Mouse (Mus musculus) right cerebral cortex, postnatal 36 days (tissue): ENCODE results near the gene Vps37b.

ENCODE experiments used
- DNase-seq, 2 experiments: peaks; one replicate each; pipeline ENCODE4 v3.0.0; 2022; ENCODE audit warnings: low spot score in 2 of 2, mixed read lengths in 1 of 2

Vps37b gene

DNA sequence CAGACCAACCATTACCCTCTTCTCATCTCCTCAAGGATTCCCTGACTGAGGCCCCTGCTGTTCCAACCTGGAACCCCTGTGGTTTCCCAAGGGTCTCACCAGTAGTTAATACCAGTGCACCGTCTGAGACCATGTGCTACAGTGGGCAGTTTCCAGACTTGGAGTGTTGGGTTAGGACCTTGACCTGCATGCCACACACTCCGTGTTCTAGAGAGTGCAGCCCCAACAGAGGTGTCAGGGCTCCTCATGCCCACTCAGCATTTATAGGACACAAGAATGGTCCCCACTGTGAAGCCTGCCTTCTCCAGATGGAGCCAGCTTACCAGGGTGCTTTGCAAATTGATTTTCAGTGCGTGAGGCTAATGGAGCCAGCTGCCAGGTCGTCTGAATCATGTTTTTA, 28.7 kb downstream of the Vps37b start:
- no peak for DNase-seq

DNA sequence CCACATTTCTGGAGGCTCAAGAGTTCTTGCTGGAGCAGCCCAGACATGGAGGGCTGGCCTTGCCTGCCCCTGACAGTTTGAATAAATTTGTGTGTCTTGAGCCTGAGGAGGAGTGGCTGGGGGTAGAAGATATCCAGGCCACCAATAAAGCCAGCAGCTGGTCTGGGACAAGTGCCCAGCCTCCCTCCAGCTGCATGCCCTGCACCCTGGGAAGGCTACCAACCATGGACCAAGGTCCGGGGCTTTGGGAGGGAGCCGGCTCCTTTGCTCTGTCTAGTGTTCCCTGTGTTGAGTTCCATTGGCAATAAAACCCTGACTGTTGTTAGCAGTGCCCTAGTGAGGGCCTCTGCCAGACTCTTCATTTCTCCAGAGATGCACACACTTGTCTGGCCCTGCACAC, 29.2 kb downstream of the Vps37b start:
- no peak for DNase-seq

- no peak for DNase-seq
These were observed 30.8 kb downstream of the Vps37b start for GRCm38 (mm10) chr5:124001274-124001673.

GRCm38 (mm10) chr5:124000824-124001223, 31.2 kb downstream of the Vps37b start:
- DNase-seq, result peak; percentile 79 to 81

- no peak for DNase-seq
These were observed 33.7 kb downstream of the Vps37b start for GRCm38 (mm10) chr5:123998370-123998769.

DNA sequence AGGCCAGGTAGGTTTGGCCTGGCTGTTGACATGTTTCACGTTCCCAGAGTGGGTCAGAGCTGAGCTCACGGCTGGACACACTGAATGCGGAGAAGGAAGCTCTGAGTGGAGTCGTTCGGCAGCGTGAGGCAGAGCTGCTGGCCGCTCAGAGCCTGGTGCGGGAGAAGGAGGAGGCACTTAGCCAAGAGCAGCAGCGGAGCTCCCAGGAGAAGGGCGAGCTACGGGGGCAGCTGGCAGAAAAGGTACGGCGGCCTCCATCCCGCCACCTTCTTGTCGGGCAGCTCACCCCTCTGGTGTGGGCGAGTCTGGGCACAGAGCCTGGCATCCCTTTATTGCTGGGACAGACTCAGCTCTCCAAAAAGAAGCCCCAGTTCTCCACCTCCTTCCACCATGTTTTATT, 34.3 kb downstream of the Vps37b start:
- DNase-seq, result peak; percentile 41 to 66

DNA sequence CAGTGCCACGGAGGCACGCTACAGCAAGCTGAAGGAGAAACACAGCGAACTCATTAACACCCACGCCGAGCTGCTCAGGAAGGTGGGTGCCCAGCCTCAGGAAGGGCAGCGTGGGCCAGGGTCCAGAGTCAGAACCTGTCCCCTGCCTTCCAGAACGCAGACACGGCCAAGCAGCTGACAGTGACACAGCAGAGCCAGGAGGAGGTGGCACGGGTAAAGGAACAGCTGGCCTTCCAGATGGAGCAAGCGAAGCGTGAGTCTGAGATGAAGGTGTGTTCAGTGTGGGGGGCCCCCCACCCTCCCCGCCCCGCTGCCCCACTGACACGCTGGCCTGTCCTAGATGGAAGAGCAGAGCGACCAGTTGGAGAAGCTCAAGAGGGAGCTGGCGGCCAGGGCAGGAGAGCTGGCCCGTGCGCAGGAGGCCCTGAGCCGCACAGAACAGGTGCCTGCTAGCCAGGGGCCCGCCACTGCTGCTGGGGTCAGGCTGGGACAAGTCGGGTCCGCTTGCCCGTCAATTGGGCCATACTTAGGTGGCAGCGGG, 34.8 kb downstream of the Vps37b start:
- DNase-seq, result no peak

GRCm38 (mm10) chr5:123996695-123997094, 35.4 kb downstream of the Vps37b start:
- no peak for DNase-seq

DNA sequence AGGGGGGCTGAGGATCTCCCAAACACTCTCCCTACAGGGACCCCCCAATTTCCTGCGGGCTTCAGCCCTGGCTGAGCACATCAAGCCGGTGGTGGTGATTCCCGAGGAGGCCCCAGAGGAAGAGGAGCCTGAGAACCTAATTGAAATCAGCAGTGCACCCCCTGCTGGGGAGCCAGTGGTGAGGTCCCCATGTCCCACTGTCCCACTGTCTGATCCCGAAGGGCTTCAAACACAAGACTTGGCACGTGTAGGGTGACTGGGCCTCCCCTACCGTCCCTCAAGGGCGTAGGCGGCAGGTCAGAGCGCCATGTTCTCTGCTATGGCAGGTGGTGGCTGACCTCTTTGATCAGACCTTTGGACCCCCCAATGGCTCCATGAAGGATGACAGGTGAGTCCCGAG, 35.9 kb downstream of the Vps37b start:
- DNase-seq, result no peak

DNA sequence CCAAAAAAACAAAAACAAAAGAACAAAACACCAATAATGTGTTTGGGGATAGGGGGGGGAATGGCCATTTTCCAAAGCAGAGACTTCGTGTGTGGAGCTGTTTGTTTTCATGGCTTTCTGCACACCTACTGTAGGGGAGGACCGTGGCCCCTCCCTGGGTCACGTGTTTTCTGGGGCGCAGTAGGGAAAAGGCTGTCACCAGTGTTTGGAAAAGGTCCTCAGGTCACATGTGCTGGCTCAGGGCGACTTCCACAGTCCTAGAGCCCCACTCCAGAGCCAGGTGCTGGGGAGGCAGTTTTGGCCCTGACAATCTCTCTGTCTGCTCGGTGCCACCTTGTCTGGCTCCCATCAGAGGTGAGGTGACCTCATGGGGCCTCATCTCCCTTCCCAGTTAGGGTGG, 36.7 kb downstream of the Vps37b start:
- no peak for DNase-seq

DNA sequence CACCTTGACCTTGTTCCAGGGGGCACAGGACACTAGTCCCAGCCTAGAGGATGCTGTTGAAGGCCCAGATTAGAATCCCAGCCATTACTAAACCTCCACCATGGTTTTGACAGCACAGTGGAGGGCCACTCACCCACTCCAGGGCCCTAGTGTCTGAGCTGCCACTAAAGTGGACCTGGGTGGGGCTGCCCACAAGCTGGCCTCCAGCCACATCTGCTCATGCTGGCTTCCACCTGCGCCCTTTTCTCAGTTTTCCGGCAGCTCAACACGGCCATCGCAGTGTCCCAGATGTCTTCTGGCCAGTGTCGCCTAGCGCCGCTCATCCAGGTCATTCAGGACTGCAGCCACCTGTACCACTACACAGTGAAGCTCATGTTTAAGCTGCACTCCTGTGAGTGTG, 37.6 kb downstream of the Vps37b start:
- DNase-seq, result no peak

DNA sequence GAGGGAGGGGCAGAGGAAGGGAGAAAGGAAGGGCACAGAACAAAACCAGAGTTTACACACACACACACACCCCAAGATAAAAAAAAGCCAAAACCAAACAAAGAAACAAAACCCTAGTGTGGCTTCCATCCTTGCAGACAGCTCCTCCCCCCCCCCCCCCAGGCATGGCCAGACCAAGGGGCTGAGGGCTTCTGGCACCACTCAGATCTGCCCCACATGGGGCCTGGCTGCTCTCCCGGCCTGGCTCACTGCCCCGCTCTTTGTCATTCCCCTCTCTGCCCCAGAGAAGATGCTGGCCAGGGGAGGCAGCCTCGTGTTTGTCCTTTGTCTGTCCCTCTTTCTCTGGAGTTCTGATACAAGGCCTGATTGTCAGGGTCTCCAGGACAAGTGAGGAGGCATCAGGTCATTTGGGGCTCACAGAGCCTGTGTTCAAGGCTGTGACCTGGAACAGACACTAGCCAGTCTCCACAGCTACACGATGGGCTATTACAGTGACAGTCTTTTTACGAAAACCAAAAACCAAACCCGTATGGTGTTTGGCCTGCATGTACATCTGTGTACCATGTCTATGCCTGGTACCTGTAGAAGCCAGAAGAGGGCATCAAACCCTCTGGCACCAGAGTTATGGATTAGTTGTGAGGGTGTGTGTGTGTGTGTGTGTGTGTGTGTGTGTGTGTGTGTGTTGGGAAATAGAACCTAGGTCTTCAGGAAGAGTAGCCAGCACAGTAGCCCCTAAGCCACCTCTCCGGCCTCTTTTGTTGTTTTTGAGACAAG, 38.6 kb downstream of the Vps37b start:
- peak; percentile 61 to 74 for DNase-seq

- peak; percentile 70 to 76 for DNase-seq
These were observed 39.3 kb downstream of the Vps37b start for GRCm38 (mm10) chr5:123992794-123993193.

GRCm38 (mm10) chr5:123992193-123992637, 39.9 kb downstream of the Vps37b start:
- no peak for DNase-seq

DNA sequence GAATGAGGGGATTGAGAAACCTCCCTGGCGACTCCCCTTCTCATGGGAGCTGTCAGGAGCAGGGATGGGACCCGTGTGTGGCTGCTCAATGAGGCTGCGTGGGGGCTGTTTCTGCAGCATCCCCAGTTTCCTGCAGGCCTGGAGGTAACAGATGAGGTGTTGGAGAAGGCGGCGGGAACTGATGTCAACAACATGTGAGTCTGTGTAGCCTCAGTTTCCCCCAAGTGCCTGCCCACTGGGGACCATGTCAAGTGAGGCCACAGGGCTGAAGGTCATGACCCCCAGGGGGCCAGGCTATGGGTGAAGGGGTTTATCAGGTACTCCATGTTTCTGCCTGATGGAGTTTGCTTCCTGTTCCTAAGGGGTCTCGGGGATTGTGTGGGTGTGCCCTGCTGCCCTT, 40.7 kb downstream of the Vps37b start:
- DNase-seq, result no peak

DNA sequence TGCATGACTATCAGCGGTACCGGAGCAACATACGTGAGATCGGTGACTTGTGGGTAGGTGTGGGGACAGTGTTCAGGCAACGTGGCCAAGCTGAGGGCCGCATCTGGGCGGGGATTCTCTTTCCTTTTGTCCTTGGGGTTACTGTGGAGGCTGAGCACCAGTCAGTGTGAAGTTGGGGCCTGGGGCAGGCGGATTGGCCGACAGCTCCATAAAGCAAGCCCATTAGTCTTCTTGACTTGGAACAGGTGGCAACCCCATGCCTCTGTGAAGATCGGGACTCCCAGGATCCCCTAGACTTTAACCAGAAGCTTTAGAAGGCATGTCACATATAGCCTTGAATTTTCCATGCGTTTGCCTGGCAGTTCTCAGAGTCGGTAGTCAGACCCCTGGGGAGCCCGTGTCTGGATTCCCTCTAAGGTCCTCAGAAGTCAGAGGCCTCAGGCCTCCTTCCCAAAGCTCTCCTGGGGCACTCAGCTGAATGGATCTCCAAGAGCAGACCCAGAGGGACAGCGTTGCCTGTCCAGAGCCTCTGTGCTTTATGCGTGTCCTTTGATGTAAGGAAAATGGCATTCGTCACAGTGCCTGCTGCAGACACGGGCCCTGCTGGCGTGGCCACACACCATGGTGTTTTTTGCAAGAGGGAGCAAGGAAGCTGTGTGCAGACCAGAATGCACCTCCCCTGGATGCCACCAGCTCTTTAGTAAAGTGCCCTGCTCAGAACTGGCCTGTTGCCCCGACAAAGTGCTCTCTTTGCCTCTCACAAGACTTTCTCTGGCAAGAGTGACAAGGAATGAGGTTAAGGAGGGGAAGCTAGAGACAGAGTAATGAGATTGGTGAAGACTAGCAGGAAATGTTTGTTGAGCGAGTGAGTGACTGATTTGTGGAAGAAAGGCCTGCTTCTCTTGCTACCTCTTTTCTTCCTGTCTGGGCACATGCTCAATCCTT, 41.9 kb downstream of the Vps37b start:
- no peak for DNase-seq

GRCm38 (mm10) chr5:123987511-123987910, 44.6 kb downstream of the Vps37b start:
- DNase-seq, result no peak

DNA sequence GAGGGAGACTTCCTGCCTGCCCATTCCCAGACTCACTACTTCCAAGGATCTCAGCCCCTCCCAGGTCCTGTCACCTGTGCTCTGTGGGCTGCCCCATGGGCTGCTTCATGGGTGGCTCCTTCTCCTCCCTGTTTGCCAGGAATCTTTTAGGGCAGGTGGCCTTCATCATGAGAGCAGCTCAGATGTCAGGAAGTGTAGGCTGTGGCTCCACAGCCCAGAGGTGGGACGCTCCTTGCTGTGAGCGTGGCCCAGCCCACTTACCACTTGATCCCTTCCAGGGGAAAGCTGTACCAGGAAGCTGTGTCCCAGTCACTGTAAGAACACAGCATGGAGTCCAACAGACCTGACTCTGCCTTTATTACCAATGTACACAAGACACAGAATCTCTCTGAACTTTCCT, 45.1 kb downstream of the Vps37b start:
- no peak for DNase-seq

GRCm38 (mm10) chr5:123985434-123985833, 46.6 kb downstream of the Vps37b start:
- no peak for DNase-seq

- DNase-seq, result no peak
These were observed 49.2 kb downstream of the Vps37b start for GRCm38 (mm10) chr5:123982838-123983237.

- DNase-seq, result peak in 1 of 2 experiments; percentile 40
These were observed 50.9 kb downstream of the Vps37b start for GRCm38 (mm10) chr5:123981250-123981554.

DNA sequence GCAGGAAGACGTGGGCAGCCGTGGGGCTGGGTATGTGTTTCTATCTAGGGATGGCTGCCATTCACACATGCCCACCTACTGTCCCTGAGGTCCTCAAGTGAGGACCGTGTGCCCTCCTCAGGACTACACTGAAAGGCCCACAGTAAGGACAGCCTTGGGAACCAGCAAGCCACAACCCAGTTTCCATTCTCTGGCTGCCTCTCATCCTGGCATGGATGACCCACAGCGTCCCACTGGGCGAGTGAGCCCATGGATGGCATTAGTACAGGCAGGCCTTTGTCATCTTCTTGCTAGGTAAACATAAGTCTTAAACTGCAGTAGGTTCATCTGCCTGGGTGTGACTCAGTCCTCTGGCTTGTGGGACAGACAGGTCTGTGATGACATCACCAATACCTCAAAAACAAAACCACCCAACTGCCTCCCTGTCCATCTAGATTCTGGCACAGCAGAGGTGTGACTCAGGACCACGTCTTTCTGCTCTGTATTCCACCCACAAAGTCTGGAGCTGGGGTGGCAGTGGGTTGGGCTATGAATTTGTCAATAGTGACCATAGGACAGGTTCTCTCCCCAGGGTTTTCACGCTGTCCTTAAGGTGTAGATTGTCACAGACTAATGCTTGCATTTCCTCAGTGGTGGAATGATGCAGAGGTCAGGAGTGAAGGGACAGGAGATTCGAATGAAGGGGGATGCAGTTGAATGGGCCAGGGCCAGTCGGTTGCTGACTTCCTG, 51.4 kb downstream of the Vps37b start:
- DNase-seq, result peak in 1 of 2 experiments; percentile 12
